Comparison of ENCODE assay signal across 20 mouse cellular contexts in the genomic region with DNA sequence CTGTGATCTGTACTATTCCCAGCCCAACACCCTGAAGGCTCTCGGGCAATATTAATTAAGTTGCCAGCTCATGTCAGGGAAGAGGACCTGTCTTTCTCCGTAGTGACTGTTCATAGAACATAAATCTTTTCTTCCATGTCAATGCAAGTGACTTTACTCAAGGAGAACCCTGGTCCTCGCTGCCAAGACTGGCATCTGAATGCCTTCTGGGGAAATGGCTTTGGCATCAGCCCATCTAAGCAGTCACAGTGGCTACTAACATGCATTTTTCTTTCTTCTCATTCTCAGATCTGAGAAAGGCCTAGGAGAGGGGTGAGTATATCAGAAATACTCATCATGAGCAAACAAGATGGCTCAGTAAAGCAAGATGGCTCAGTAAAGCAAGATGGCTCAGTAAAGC.
DNase-seq lines count a peak whose midpoint lies in the region; ATAC-seq lines count a peak whose summit lies in the region.
"Had no signal": no experiment of that assay in that cellular context is flagged by ENCODE, and none has a peak within 500 bp of the region (broad histone marks: within the 10 kb centered on the region; RNA-seq: fewer than 3 reads in every experiment).

No protein-coding gene starts in this region.

- H3K36me3 ChIP-seq in kidney, embryonic 16.5 days (ENCODE audit: insufficient read depth, low read length): no peaks in the 10 kb centered on the region
- H3K36me3 ChIP-seq: embryonic facial prominence, embryonic 12.5 days; heart, embryonic 15.5 days; midbrain, embryonic 15.5 days; stomach, embryonic 15.5 days had no signal

- WGBS in kidney, embryonic 16.5 days: 65% methylated on average over 3 of the region's 3 CpGs

- no peaks in the 10 kb centered on the region for H3K27me3 ChIP-seq in kidney, embryonic 16.5 days (ENCODE audit: insufficient read depth, low read length)
- H3K27me3 ChIP-seq: embryonic facial prominence, embryonic 12.5 days; heart, embryonic 15.5 days; midbrain, embryonic 15.5 days; stomach, embryonic 15.5 days had no signal

- H3K9me3 ChIP-seq in kidney, embryonic 16.5 days (ENCODE audit: low read length): no peaks in the 10 kb centered on the region
- H3K9me3 ChIP-seq: embryonic facial prominence, embryonic 12.5 days; heart, embryonic 15.5 days; midbrain, embryonic 15.5 days; stomach, embryonic 15.5 days had no signal

- no peak overlapping the region for H3K9ac ChIP-seq in kidney, embryonic 16.5 days (replicated peaks; ENCODE audit: low read length)
- H3K9ac ChIP-seq: embryonic facial prominence, embryonic 12.5 days; heart, embryonic 15.5 days; hindbrain, embryonic 14.5 days; midbrain, embryonic 15.5 days; stomach, embryonic 15.5 days had no signal

- H3K4me3 ChIP-seq in kidney, embryonic 16.5 days (ENCODE audit: low read length): no peak overlapping the region
- H3K4me3 ChIP-seq: embryonic facial prominence, embryonic 12.5 days; heart, embryonic 15.5 days; midbrain, embryonic 15.5 days; myocyte; stomach, embryonic 15.5 days had no signal

- peak; percentile 20 for DNase-seq in cerebellum, adult 9-10 months
- no peak for DNase-seq in cerebellum, adult 11 months
- peak; percentile 46 for DNase-seq in kidney, adult 11 months
- DNase-seq in left cerebral cortex, postnatal 4 days: peak; percentile 62
- no peak for DNase-seq in left cerebral cortex, postnatal 25 days (ENCODE audit: low spot score in 2 of 2)
- DNase-seq in adrenal gland, postnatal 14 days: peak; percentile 77
- no peak for DNase-seq in testis, postnatal 14 days (ENCODE audit: low spot score)
- DNase-seq: heart, postnatal 36 days; lung, postnatal 4 days; right cerebral cortex, adult 18-20 months; right cerebral cortex, postnatal 4 days; thymus, adult 18-20 months; thymus, postnatal 36 days had no signal

- ATAC-seq in kidney, embryonic 16.5 days (ENCODE audit: low FRiP score, low TSS enrichment): no peak
- ATAC-seq: midbrain, embryonic 15.5 days had no signal

- H3K27ac ChIP-seq in kidney, embryonic 16.5 days (ENCODE audit: low read length): no peak overlapping the region
- H3K27ac ChIP-seq: embryonic facial prominence, embryonic 12.5 days; heart, embryonic 15.5 days; hindbrain, embryonic 14.5 days; midbrain, embryonic 15.5 days; stomach, embryonic 15.5 days had no signal

- no peaks in the 10 kb centered on the region for H3K4me1 ChIP-seq in kidney, embryonic 16.5 days (ENCODE audit: insufficient read depth, low read length)
- H3K4me1 ChIP-seq: embryonic facial prominence, embryonic 12.5 days; heart, embryonic 15.5 days; stomach, embryonic 15.5 days had no signal

- H3K4me2 ChIP-seq in kidney, embryonic 16.5 days (replicated peaks; ENCODE audit: low read depth, low read length): no peak overlapping the region
- H3K4me2 ChIP-seq: embryonic facial prominence, embryonic 12.5 days; heart, embryonic 15.5 days; hindbrain, embryonic 14.5 days; midbrain, embryonic 15.5 days; stomach, embryonic 15.5 days had no signal

- intact Hi-C loops in left cerebral cortex, postnatal 4 days (cut with DNase I): no loop called here
- intact Hi-C loops in left cerebral cortex, postnatal 25 days (cut with DNase I): no loop called here

Comparison
In these comparisons a context has a peak if more than half of its experiments do, and no peak if none do; other contexts are left out.
1. DNase-seq: peak in cerebellum, adult 9-10 months (single experiment), kidney, adult 11 months (single experiment), left cerebral cortex, postnatal 4 days (single experiment) and adrenal gland, postnatal 14 days (single experiment); none in cerebellum, adult 11 months (single experiment), left cerebral cortex, postnatal 25 days (0 of 2) and testis, postnatal 14 days (single experiment).